Mouse (Mus musculus): ENCODE data around the gene Cenpj.

Cenpj gene

GRCm38 (mm10) chr14:56545491-56545890 is 29.7 kb downstream of the Cenpj start:
- DNase-seq (ENCODE audit: low spot score in 2 of 2), result no peak

GRCm38 (mm10) chr14:56544946-56545345 is 30.3 kb downstream of the Cenpj start:
- DNase-seq (ENCODE audit: low spot score in 2 of 2), result no peak

- DNase-seq (ENCODE audit: low spot score in 2 of 2), result no peak
Measured at GRCm38 (mm10) chr14:56530788-56531187, 44.4 kb downstream of the Cenpj start.

GRCm38 (mm10) chr14:56514775-56515174 is 60.5 kb downstream of the Cenpj start:
- DNase-seq (ENCODE audit: low spot score in 2 of 2), result no peak

- DNase-seq (ENCODE audit: low spot score in 2 of 2), result no peak
Measured at GRCm38 (mm10) chr14:56512084-56512483, 63.1 kb downstream of the Cenpj start.

GRCm38 (mm10) chr14:56506743-56507142 is 68.5 kb downstream of the Cenpj start:
- DNase-seq (ENCODE audit: low spot score in 2 of 2), result no peak

DNA sequence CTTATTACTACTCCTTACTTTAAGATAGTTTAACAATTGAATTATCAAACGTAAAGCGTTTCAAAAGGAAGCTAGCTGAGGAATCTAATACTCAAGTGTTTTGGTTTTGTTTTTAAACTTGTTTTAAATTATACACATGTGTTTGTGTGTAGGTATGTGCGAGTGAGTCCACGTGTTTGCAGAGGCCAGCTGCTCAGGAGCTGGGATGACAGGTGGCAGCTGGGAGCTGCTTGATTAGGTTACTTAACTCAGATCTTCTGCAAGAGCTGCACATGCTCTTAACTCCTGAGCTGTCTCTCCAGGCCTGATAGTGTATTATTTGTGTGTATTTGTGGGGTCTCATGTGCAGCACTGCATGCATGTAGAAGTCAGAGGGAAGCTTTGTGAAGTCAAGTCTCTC is 72.8 kb downstream of the Cenpj start:
- no peak for DNase-seq (ENCODE audit: low spot score in 2 of 2)

- DNase-seq (ENCODE audit: low spot score in 2 of 2), result no peak
Measured at GRCm38 (mm10) chr14:56489806-56490205, 85.4 kb downstream of the Cenpj start.

Data from heart, adult 9 months (tissue).